Mouse (Mus musculus): ENCODE measurements at regions not wholly inside any gene's neighbourhood (a gene's known extent, or its start where the extent isn't known, plus 50 kb on each side); places are given as distances from the start of the nearest gene placed in this dataset.

DNA sequence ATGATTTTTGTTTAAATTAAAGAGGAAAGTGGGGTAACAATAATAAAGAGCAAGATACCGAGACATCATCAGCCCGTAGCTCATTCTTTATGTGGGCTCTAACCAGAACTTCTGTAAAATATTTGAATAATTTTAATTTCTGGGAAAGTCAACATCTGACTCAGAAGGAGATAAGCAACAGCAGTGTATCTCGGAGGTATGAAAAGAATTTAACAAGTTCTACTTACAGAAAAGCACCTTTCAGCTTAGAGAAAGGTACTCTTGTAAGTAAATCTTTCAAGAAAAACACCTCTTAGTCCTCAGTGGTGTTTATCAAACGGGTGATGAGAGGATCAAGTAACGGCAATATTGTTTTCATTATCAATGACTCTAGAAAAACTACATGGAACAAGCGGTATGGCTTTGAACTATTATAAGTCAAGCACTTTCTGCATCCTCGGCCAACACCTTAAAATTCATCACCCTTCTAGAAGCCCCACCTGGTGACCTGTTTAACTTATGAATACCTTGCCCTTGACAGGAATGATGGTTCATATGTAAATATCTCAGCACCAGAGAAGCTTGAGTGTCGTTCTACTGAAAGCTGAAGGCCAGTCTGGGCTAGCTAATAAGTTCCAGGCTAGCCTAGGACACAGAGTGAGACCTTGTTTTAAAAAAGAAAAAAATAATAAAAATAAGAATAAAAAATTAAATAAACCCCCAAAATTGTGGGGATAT, 57.7 kb upstream of the Slc39a8 start:
- no peaks in the 10 kb centered on the region for H3K4me1 ChIP-seq (ENCODE audit: insufficient read depth, low read depth, low read length)
- ATAC-seq (ENCODE audit: extremely low read depth, insufficient number of reproducible peaks, low FRiP score, poor library complexity, severe bottlenecking) (no peak), DNase-seq (ENCODE audit: low spot score) (no peak)
- H3K36me3 ChIP-seq (replicated peaks), result no peaks in the 10 kb centered on the region
- H3K9me3 ChIP-seq (replicated peaks), result 0 out of 2 replicates have a peak, but pooled peaks cover 3% of the 10 kb centered on the region
- TF ChIP-seq CTCF (IDR thresholded peaks at IDR 0.05; ENCODE audit: low read depth, low read length) (no peak), GATA2 (IDR thresholded peaks at IDR 0.05; ENCODE audit: borderline replicate concordance, low read depth, low read length) (no peak), GATA1 (IDR thresholded peaks at IDR 0.05; ENCODE audit: borderline replicate concordance, low read length) (no peak), POLR2AphosphoS5 (IDR thresholded peaks at IDR 0.05; ENCODE audit: insufficient replicate concordance, low read depth, low read length) (no peak), TAL1 (conservative IDR thresholded peaks at IDR 0.05; ENCODE audit: low read depth, low read length) (no peak)
- H3K4me3 ChIP-seq (ENCODE audit: low read depth, low read length), result no peak overlapping the region
- peaks cover 11% of the 10 kb centered on the region for H3K27me3 ChIP-seq (ENCODE audit: insufficient read depth, low read length)

DNA sequence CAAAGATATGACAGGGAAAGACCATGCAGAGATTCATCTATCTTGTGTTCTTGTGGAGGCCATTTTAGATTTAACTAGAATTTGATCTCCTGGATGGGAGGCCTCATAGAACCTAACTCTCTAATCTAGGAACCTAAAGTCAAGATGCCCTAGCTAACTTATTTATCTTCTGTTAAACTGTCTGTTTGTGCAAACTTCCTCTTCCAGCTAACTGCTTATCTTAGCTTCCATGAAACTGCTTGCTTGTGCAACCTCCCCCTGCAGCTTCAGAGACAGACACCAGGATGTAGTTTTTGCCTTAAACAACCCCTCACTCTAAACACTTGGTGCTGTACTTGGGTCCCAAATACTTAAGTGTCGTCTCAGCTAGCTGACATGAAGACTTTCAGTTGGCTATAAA, 66.5 kb upstream of the Nfkb1 start:
- peaks cover 5% of the 10 kb centered on the region; the same call in 1 of the 2 replicates for H3K27me3 ChIP-seq (ENCODE audit: insufficient read depth, low read length)
- DNase-seq (ENCODE audit: low spot score), result no peak
- ATAC-seq (ENCODE audit: extremely low read depth, insufficient number of reproducible peaks, low FRiP score, poor library complexity, severe bottlenecking), result peak; percentile 57
- TF ChIP-seq CTCF (IDR thresholded peaks at IDR 0.05; ENCODE audit: low read depth, low read length) (no peak), TAL1 (conservative IDR thresholded peaks at IDR 0.05; ENCODE audit: low read depth, low read length) (no peak), GATA2 (IDR thresholded peaks at IDR 0.05; ENCODE audit: borderline replicate concordance, low read depth, low read length) (no peak), GATA1 (IDR thresholded peaks at IDR 0.05; ENCODE audit: borderline replicate concordance, low read length) (no peak), POLR2AphosphoS5 (IDR thresholded peaks at IDR 0.05; ENCODE audit: insufficient replicate concordance, low read depth, low read length) (no peak)
- H3K36me3 ChIP-seq (replicated peaks), result no peaks in the 10 kb centered on the region
- H3K4me1 ChIP-seq (ENCODE audit: insufficient read depth, low read depth, low read length), result peaks cover 18% of the 10 kb centered on the region
- H3K9me3 ChIP-seq (replicated peaks), result no peaks in the 10 kb centered on the region
- no peak overlapping the region for H3K4me3 ChIP-seq (ENCODE audit: low read depth, low read length)

DNA sequence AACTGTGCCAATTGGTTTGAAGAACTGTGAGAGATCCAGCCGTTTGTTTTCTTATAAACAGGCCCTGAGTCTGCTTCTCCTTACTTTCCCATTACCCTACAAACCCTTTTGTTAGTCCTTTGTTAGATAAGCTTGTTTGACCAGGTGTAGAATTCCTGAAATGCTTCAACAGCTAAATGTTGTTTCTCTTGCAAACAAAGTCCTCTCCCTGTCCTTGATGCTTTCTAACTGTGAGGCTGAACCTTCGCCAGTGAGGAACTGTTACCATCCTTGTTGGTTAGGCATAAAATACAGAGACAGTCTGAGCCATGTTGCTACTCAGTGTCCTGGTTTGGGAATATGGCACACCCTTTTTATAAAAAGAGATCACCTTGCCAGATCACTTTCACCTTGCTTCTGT, 65.5 kb upstream of the Nfkb1 start:
- H3K4me3 ChIP-seq (ENCODE audit: low read depth, low read length), result no peak overlapping the region
- TF ChIP-seq POLR2AphosphoS5 (IDR thresholded peaks at IDR 0.05; ENCODE audit: insufficient replicate concordance, low read depth, low read length) (no peak), GATA2 (IDR thresholded peaks at IDR 0.05; ENCODE audit: borderline replicate concordance, low read depth, low read length) (no peak), CTCF (IDR thresholded peaks at IDR 0.05; ENCODE audit: low read depth, low read length) (no peak), GATA1 (IDR thresholded peaks at IDR 0.05; ENCODE audit: borderline replicate concordance, low read length) (no peak), TAL1 (conservative IDR thresholded peaks at IDR 0.05; ENCODE audit: low read depth, low read length) (no peak)
- no peaks in the 10 kb centered on the region for H3K36me3 ChIP-seq (replicated peaks)
- peaks cover 18% of the 10 kb centered on the region for H3K4me1 ChIP-seq (ENCODE audit: insufficient read depth, low read depth, low read length)
- no peak for ATAC-seq (ENCODE audit: extremely low read depth, insufficient number of reproducible peaks, low FRiP score, poor library complexity, severe bottlenecking)
- no peaks in the 10 kb centered on the region for H3K9me3 ChIP-seq (replicated peaks)
- no peak for DNase-seq (ENCODE audit: low spot score)
- H3K27me3 ChIP-seq (ENCODE audit: insufficient read depth, low read length), result peaks cover 5% of the 10 kb centered on the region; the same call in 1 of the 2 replicates

DNA sequence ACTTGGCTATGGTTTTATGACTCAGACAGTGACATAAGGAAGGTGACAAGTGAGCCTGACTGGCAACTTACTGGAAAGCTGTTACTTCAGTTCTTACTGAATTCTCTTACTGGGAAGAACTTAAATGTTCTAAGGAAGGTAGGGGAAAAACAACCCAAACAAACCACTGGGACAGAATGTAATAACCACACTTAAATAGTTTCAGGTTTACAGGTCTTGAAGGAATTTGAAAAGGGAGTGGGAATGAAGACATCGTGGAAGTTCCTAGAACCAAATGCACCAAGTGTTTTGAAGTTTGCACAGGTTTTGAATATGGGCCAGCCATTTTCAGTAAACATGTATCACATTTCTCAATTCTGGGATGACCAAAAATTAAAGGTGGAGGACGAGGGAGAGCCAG, 59.4 kb upstream of the Nfkb1 start:
- H3K4me1 ChIP-seq (ENCODE audit: insufficient read depth, low read depth, low read length), result peaks cover 15% of the 10 kb centered on the region
- no peaks in the 10 kb centered on the region for H3K36me3 ChIP-seq (replicated peaks)
- ATAC-seq (ENCODE audit: extremely low read depth, insufficient number of reproducible peaks, low FRiP score, poor library complexity, severe bottlenecking) (no peak), DNase-seq (ENCODE audit: low spot score) (no peak)
- peaks cover 3% of the 10 kb centered on the region; the same call in 1 of the 2 replicates for H3K27me3 ChIP-seq (ENCODE audit: insufficient read depth, low read length)
- no peaks in the 10 kb centered on the region for H3K9me3 ChIP-seq (replicated peaks)
- TF ChIP-seq GATA2 (IDR thresholded peaks at IDR 0.05; ENCODE audit: borderline replicate concordance, low read depth, low read length), result no peak
- no peak for TF ChIP-seq TAL1 (conservative IDR thresholded peaks at IDR 0.05; ENCODE audit: low read depth, low read length)
- no peak for TF ChIP-seq GATA1 (IDR thresholded peaks at IDR 0.05; ENCODE audit: borderline replicate concordance, low read length)
- no peak for TF ChIP-seq CTCF (IDR thresholded peaks at IDR 0.05; ENCODE audit: low read depth, low read length)
- TF ChIP-seq POLR2AphosphoS5 (IDR thresholded peaks at IDR 0.05; ENCODE audit: insufficient replicate concordance, low read depth, low read length), result no peak
- H3K4me3 ChIP-seq (ENCODE audit: low read depth, low read length), result no peak overlapping the region

DNA sequence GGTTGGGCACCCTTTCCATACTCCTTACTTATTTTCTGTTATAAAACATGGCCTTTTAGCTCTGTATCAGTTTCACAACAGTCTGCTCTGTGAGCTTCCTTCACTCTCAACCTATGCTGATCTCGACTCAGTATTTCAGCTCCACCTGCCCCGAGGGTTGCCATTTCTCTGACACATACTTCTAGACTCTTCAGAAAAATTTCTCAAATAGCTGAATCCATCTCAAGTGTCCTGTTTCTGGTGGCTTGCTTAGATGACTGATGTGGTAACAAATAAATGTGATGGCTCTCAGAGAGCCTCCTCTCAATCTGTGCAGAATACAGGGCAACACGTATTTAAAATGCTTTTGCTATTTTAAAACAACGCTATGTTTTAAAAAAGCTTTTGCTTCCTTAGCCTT, 54.1 kb upstream of the Nfkb1 start:
- TF ChIP-seq CTCF (IDR thresholded peaks at IDR 0.05; ENCODE audit: low read depth, low read length) (no peak), GATA1 (IDR thresholded peaks at IDR 0.05; ENCODE audit: borderline replicate concordance, low read length) (no peak), TAL1 (conservative IDR thresholded peaks at IDR 0.05; ENCODE audit: low read depth, low read length) (no peak), GATA2 (IDR thresholded peaks at IDR 0.05; ENCODE audit: borderline replicate concordance, low read depth, low read length) (no peak), POLR2AphosphoS5 (IDR thresholded peaks at IDR 0.05; ENCODE audit: insufficient replicate concordance, low read depth, low read length) (no peak)
- no peaks in the 10 kb centered on the region for H3K36me3 ChIP-seq (replicated peaks)
- peaks cover 20% of the 10 kb centered on the region for H3K27me3 ChIP-seq (ENCODE audit: insufficient read depth, low read length)
- no peak overlapping the region for H3K4me3 ChIP-seq (ENCODE audit: low read depth, low read length)
- no peak for ATAC-seq (ENCODE audit: extremely low read depth, insufficient number of reproducible peaks, low FRiP score, poor library complexity, severe bottlenecking)
- no peaks in the 10 kb centered on the region for H3K9me3 ChIP-seq (replicated peaks)
- H3K4me1 ChIP-seq (ENCODE audit: insufficient read depth, low read depth, low read length), result peaks cover 11% of the 10 kb centered on the region
- DNase-seq (ENCODE audit: low spot score), result no peak

Data from G1E (cell line).